In genomic region chr3:140933156-140933555, GRCm38 (mm10) we compare ENCODE assay signal across 27 mouse cellular contexts.
"Had no signal": no experiment of that assay in that cellular context is flagged by ENCODE, and none has a peak within 500 bp of the region (broad histone marks: within the 10 kb centered on the region; RNA-seq: fewer than 3 reads in every experiment).

No protein-coding gene starts in this region.

- DNase-seq: gastrocnemius, adult 2 months; gastrocnemius, postnatal 10 days; gastrocnemius, postnatal 25 days; heart, adult 18-20 months; heart, postnatal 10 days; heart, postnatal 4 days; kidney, adult 11 months; kidney, adult 2 months; kidney, adult 9 months; kidney, postnatal 10 days; kidney, postnatal 25 days; kidney, postnatal 4 days; liver; liver, embryonic 13.5 days had no signal

- H3K36me3 ChIP-seq: heart, embryonic 10.5 days; heart, embryonic 12.5 days; hindbrain, embryonic 10.5 days; hindbrain, embryonic 12.5 days; limb, embryonic 10.5 days; limb, embryonic 12.5 days; liver, embryonic 13.5 days; liver, embryonic 15.5 days had no signal

- H3K9ac ChIP-seq: heart, embryonic 12.5 days; hindbrain, embryonic 12.5 days; hindbrain, embryonic 14.5 days; limb, embryonic 12.5 days; liver, embryonic 13.5 days; liver, embryonic 15.5 days had no signal

- H3K27me3 ChIP-seq: heart, embryonic 12.5 days; hindbrain, embryonic 12.5 days; limb, embryonic 12.5 days; liver, embryonic 13.5 days; liver, embryonic 15.5 days had no signal

- H3K4me1 ChIP-seq: heart, embryonic 10.5 days; heart, embryonic 12.5 days; hindbrain, embryonic 10.5 days; hindbrain, embryonic 12.5 days; limb, embryonic 10.5 days; limb, embryonic 12.5 days; liver, embryonic 13.5 days; liver, embryonic 15.5 days had no signal

- ATAC-seq: hindbrain, postnatal 0 days; intestine, embryonic 16.5 days had no signal

- H3K27ac ChIP-seq: gastrocnemius, adult 2 months; heart, embryonic 10.5 days; hindbrain, embryonic 10.5 days; hindbrain, embryonic 12.5 days; hindbrain, embryonic 14.5 days; hindbrain, postnatal 0 days; layer of hippocampus, adult 2 months; left cerebral cortex, adult 2 months; limb, embryonic 10.5 days; limb, embryonic 12.5 days; liver, embryonic 13.5 days; liver, embryonic 15.5 days had no signal

- H3K9me3 ChIP-seq: heart, embryonic 10.5 days; heart, embryonic 12.5 days; hindbrain, embryonic 10.5 days; hindbrain, embryonic 12.5 days; limb, embryonic 10.5 days; limb, embryonic 12.5 days; liver, embryonic 13.5 days; liver, embryonic 15.5 days had no signal

- H3K4me3 ChIP-seq: gastrocnemius, adult 2 months; heart, embryonic 10.5 days; heart, embryonic 12.5 days; hindbrain, embryonic 10.5 days; hindbrain, embryonic 12.5 days; layer of hippocampus, adult 2 months; left cerebral cortex, adult 2 months; limb, embryonic 10.5 days; limb, embryonic 12.5 days; liver, embryonic 13.5 days; liver, embryonic 15.5 days had no signal

- H3K4me2 ChIP-seq: heart, embryonic 12.5 days; hindbrain, embryonic 12.5 days; hindbrain, embryonic 14.5 days; limb, embryonic 12.5 days; liver, embryonic 11.5 days; liver, embryonic 13.5 days; liver, embryonic 15.5 days had no signal
